Mouse (Mus musculus): Measurements from ENCODE around the gene Klf2.

Gene Klf2

GRCm38 (mm10) chr8:72333429-72334143 is 14.8 kb downstream of the Klf2 start:
- no peak for DNase-seq (ENCODE audit: extremely low read depth, low read depth)

GRCm38 (mm10) chr8:72334144-72334641 is 15.4 kb downstream of the Klf2 start:
- no peak for DNase-seq (ENCODE audit: extremely low read depth, low read depth)

GRCm38 (mm10) chr8:72336273-72336672 is 17.4 kb downstream of the Klf2 start:
- no peak for DNase-seq (ENCODE audit: extremely low read depth, low read depth)

- DNase-seq (ENCODE audit: extremely low read depth, low read depth): no peak
Measured at GRCm38 (mm10) chr8:72337034-72337433, 18.2 kb downstream of the Klf2 start.

GRCm38 (mm10) chr8:72342556-72343300 is 23.9 kb downstream of the Klf2 start:
- no peak for DNase-seq (ENCODE audit: extremely low read depth, low read depth)

GRCm38 (mm10) chr8:72343725-72344124 is 24.9 kb downstream of the Klf2 start:
- DNase-seq (ENCODE audit: extremely low read depth, low read depth): no peak

GRCm38 (mm10) chr8:72347553-72347952 is 28.7 kb downstream of the Klf2 start:
- DNase-seq (ENCODE audit: extremely low read depth, low read depth): no peak

GRCm38 (mm10) chr8:72348114-72348513 is 29.3 kb downstream of the Klf2 start:
- no peak for DNase-seq (ENCODE audit: extremely low read depth, low read depth)

- DNase-seq (ENCODE audit: extremely low read depth, low read depth): no peak
Measured at GRCm38 (mm10) chr8:72348956-72349355, 30.1 kb downstream of the Klf2 start.

- no peak for DNase-seq (ENCODE audit: extremely low read depth, low read depth)
Measured at GRCm38 (mm10) chr8:72349838-72350237, 31.0 kb downstream of the Klf2 start.

- DNase-seq (ENCODE audit: extremely low read depth, low read depth): no peak
Measured at GRCm38 (mm10) chr8:72350727-72351126, 31.9 kb downstream of the Klf2 start.

- DNase-seq (ENCODE audit: extremely low read depth, low read depth): no peak
Measured at GRCm38 (mm10) chr8:72351405-72352005, 32.7 kb downstream of the Klf2 start.

GRCm38 (mm10) chr8:72352951-72353699 is 34.3 kb downstream of the Klf2 start:
- no peak for DNase-seq (ENCODE audit: extremely low read depth, low read depth)

- no peak for DNase-seq (ENCODE audit: extremely low read depth, low read depth)
Measured at GRCm38 (mm10) chr8:72353700-72354045, 34.8 kb downstream of the Klf2 start.

GRCm38 (mm10) chr8:72354272-72354671 is 35.4 kb downstream of the Klf2 start:
- DNase-seq (ENCODE audit: extremely low read depth, low read depth): no peak

GRCm38 (mm10) chr8:72356593-72356992 is 37.8 kb downstream of the Klf2 start:
- no peak for DNase-seq (ENCODE audit: extremely low read depth, low read depth)

GRCm38 (mm10) chr8:72360162-72360561 is 41.3 kb downstream of the Klf2 start:
- DNase-seq (ENCODE audit: extremely low read depth, low read depth): no peak

GRCm38 (mm10) chr8:72362754-72363153 is 43.9 kb downstream of the Klf2 start:
- DNase-seq (ENCODE audit: extremely low read depth, low read depth): no peak

- DNase-seq (ENCODE audit: extremely low read depth, low read depth): no peak
Measured at GRCm38 (mm10) chr8:72363457-72363856, 44.6 kb downstream of the Klf2 start.

GRCm38 (mm10) chr8:72365016-72365415 is 46.2 kb downstream of the Klf2 start:
- no peak for DNase-seq (ENCODE audit: extremely low read depth, low read depth)

- DNase-seq (ENCODE audit: extremely low read depth, low read depth): no peak
Measured at GRCm38 (mm10) chr8:72365826-72366225, 47.0 kb downstream of the Klf2 start.

- no peak for DNase-seq (ENCODE audit: extremely low read depth, low read depth)
Measured at GRCm38 (mm10) chr8:72366435-72366834, 47.6 kb downstream of the Klf2 start.
